Mouse (Mus musculus) liver, embryonic 15.5 days (tissue): ENCODE data around the gene Vars. TPM values are rescaled to one million over a fixed set of nuclear protein-coding genes. Genes with fewer than 3 reads are reported as not detected.
A peak's percentile ranks its signal among the peaks of the same experiment; 100 is the strongest.
"Not testable (repeated sequence)": the region's sequence is repeated elsewhere in the genome, so short reads cannot be mapped to it uniquely, and the experiment has no call there.

ENCODE experiments used
- ATAC-seq: fragments of 200-750 bp; cut with Nextera tagmentation; 2 replicates; pipeline ENCODE4 v1.8.0; 2017; ENCODE audit warnings: moderate number of reproducible peaks, mild to moderate bottlenecking, moderate library complexity; ENCODE audit not compliant: insufficient read depth
- H3K27ac ChIP-seq: fragments of 300-500 bp; sonication (generic); replicated peaks from 2 replicates; pipeline ENCODE4 v1.5.1; 2015; ENCODE audit warnings: mild to moderate bottlenecking, inconsistent platforms
- H3K27me3 ChIP-seq: fragments of 300-500 bp; sonication (generic); 2 replicates; pipeline ENCODE4 v1.6.1; 2015; ENCODE audit warnings: mild to moderate bottlenecking, inconsistent platforms
- H3K36me3 ChIP-seq: fragments of 300-500 bp; sonication (generic); replicated peaks from 2 replicates; pipeline ENCODE4 v1.6.1; 2015; ENCODE audit warnings: moderate library complexity, mild to moderate bottlenecking, inconsistent platforms
- H3K4me1 ChIP-seq: fragments of 300-500 bp; sonication (generic); replicated peaks from 2 replicates; pipeline ENCODE4 v1.6.1; 2015; ENCODE audit warnings: inconsistent platforms
- H3K4me2 ChIP-seq: fragments of 300-500 bp; sonication (generic); 2 replicates; pipeline ENCODE4 v1.6.1; 2015; ENCODE audit warnings: moderate library complexity, mild to moderate bottlenecking, inconsistent platforms
- H3K4me3 ChIP-seq: fragments of 300-500 bp; sonication (generic); replicated peaks from 2 replicates; pipeline ENCODE4 v1.5.1; 2015; ENCODE audit warnings: mild to moderate bottlenecking, inconsistent platforms
- H3K9ac ChIP-seq: fragments of 300-500 bp; sonication (generic); 2 replicates; pipeline ENCODE4 v1.6.1; 2015; ENCODE audit warnings: moderate library complexity, mild to moderate bottlenecking, inconsistent platforms
- H3K9me3 ChIP-seq: fragments of 300-500 bp; sonication (generic); replicated peaks from 2 replicates; pipeline ENCODE4 v1.6.1; 2016; ENCODE audit warnings: inconsistent platforms
- WGBS: fragments of 180-500 bp; shearing (Covaris S2); methylation state at CpG from one replicate; pipeline ENCODE4 v1.1.7; 2015; ENCODE audit warnings: mixed read lengths; ENCODE audit not compliant: insufficient replicate concordance; 5-methylcytosine and 5-hydroxymethylcytosine counted together
- polyA plus RNA-seq: library from polyadenylated mRNA; unstranded; fragments of >200 nt; fragmentation: Nextera tagmentation; extraction: Ambion mirVana; gene quantifications from 2 replicates; pipeline ENCODE4 v1.2.1, GENCODE M21; 2015

The Vars gene
- polyA plus RNA-seq, 1 experiment from 2014 or later: 99.0 TPM

DNA sequence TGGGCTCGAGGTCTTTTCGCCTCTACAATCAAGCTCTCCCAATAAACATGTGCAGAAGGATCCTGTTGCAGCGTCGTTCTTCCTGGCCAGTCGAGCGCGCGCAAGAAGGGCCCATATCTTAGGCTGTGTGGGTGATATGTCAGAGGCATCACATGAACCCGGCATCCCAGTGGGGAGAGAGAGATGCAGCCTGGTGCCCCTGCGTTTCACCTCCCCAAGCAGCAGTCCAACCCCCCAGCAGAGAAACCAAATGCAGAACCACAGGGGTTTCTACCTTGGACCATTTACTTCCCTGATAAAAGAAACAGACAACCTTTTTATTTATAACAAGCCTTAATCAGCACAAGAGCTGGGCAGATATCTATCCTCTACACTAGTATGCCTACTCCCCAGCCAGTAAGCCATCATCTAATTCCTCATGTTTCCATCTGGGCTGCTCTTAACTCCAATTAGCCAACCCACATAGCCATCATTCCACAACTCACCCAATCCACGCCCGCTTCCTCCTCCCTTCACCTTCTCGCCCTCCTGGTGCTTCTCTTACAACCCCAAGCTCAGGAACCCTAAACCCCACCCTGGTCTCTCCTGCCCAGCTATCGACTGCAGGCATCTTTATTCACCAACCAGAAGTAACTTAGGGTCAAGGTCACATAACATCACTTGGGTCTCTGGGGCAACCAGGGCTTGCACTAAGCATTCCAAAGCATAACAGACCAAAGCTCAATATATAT, 4.2 kb upstream of the Vars start:
- Histone ChIP-seq H3K27ac (peak overlapping the region; percentile 71), H3K4me3 (peak overlapping the region; percentile 77), H3K36me3 (peaks cover 37% of the 10 kb centered on the region), H3K9me3 (no peaks in the 10 kb centered on the region), H3K4me2 (peak overlapping the region; percentile 95), H3K9ac (peak overlapping the region; percentile 28), H3K4me1 (peaks cover 44% of the 10 kb centered on the region), H3K27me3 (no peaks in the 10 kb centered on the region)
- ATAC-seq: no peak
- 57% methylated on average over 13 of the region's 14 CpGs for WGBS

DNA sequence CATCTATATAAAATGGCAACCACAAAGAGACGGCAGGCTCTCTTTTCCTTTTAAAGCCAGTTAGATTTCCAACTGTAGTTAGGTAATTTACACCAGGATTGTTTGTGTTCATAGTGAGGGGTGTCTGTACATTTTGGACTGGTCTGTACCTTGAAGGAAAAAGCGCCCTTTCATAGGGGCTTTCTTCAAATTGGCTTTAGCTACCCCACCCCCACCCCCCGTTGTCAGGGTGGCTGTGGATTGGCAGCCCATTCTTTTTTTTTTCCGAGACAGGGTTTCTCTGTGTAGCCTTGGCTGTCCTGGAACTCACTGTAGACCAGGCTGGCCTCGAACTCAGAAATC, 3.7 kb upstream of the Vars start:
- Histone ChIP-seq H3K27ac (peak overlapping the region; percentile 71), H3K9ac (peak overlapping the region; percentile 28; the same call in 1 of the 2 replicates), H3K9me3 (no peaks in the 10 kb centered on the region), H3K4me2 (peak overlapping the region; percentile 95), H3K4me3 (peak overlapping the region; percentile 77), H3K27me3 (no peaks in the 10 kb centered on the region), H3K36me3 (peaks cover 34% of the 10 kb centered on the region), H3K4me1 (peaks cover 50% of the 10 kb centered on the region)
- WGBS: 72% methylated on average over 5 of the region's 5 CpGs
- no peak for ATAC-seq

DNA sequence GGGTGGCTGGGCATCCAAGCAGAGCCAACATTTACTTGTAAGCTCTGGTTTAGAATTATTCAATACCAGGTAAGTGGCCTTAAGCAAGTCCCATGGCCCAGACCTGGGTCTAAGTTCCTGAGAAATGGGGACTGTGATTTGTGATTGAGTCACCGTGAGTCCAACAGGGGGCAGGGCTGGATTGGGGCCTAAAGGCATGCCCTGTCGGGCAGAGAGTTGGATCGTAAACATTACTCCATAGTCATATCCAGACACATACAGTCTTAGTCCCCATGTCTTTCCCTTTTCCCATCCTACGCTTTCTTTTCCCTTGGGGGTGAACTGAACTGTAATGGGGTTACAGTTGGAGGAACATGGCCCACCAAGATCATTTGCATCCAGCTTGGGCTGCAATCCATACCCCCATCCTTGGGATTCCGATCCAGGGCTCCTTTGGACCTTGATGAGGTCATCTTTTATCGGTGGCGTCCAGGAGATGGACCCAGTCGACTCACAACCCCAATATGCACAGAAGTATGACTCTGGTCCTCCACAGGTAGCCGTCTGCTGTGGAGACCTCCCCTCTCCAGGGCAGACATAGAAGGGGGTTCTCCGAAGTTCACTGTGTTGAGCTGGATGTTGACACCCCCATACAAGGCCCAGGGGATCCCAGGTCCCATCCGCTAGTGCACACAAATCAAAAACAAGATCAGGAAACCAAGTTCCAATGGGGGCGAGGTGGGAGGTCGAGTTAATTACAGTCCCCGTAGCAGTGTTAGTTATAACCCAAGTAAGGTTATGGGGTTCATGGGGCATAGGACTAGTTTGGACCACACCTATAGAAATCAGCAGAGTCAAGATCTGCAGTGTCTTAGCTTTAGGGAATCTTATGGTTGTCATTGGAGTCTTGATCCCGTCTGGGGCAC, 2.0 kb upstream of the Vars start:
- H3K27ac ChIP-seq: peak overlapping the region; percentile 91
- H3K4me3 ChIP-seq: peak overlapping the region; percentile 77
- H3K4me1 ChIP-seq: peaks cover 66% of the 10 kb centered on the region
- peaks cover 31% of the 10 kb centered on the region for H3K36me3 ChIP-seq
- no peak for ATAC-seq
- peak overlapping the region; percentile 76 for H3K9ac ChIP-seq
- H3K9me3 ChIP-seq: no peaks in the 10 kb centered on the region
- 63% methylated on average over 15 of the region's 15 CpGs for WGBS
- peak overlapping the region; percentile 95 for H3K4me2 ChIP-seq
- H3K27me3 ChIP-seq: no peaks in the 10 kb centered on the region

DNA sequence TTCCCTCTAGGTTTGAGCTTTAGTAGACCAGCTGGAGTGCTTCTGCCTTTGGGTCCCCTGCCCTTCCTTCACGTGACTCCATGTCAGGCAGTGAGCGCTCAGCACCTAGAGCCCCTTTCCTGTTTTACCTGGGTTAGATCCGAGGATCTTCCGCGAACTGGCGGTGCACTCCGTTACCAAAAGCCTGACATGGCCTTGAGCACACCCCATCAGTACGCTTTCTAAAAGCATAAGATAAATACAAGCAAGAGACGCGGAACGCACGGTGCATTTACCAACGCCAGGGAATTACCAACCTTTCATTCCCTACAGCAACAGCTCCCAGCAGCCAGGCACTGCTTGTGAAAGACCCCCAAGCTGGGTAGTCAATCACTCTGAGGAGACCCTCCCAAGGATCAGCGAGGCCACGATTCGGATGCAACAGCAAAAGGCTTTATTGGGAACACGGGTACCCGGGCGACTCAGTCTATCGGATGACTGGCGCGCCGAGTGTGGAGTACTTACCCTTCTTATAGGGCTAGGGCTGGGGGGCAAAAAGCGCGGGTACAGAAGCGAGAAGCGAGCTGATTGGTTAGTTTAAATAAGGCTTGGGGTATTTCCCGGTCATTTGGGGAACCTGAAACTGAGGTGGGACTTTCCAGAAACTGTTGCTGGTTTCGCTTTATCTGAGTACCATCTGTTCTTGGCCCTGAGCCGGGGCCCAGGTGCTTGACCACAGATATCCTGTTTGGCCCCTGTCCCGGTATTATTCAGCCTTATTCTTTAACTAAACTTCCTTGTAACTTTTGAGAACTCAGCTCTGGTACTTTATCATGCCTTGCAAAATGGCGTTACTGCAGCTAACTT, 693 bp upstream of the Vars start:
- Histone ChIP-seq H3K4me3 (peak overlapping the region; percentile 77), H3K9ac (peak overlapping the region; percentile 94), H3K36me3 (peaks cover 43% of the 10 kb centered on the region), H3K4me2 (peak overlapping the region; percentile 95), H3K27ac (peak overlapping the region; percentile 97), H3K4me1 (peaks cover 78% of the 10 kb centered on the region)
- WGBS: 5% methylated on average over 30 of the region's 32 CpGs
- H3K27me3 ChIP-seq, H3K9me3 ChIP-seq: not testable (repeated sequence)
- ATAC-seq: peak; percentile 38

DNA sequence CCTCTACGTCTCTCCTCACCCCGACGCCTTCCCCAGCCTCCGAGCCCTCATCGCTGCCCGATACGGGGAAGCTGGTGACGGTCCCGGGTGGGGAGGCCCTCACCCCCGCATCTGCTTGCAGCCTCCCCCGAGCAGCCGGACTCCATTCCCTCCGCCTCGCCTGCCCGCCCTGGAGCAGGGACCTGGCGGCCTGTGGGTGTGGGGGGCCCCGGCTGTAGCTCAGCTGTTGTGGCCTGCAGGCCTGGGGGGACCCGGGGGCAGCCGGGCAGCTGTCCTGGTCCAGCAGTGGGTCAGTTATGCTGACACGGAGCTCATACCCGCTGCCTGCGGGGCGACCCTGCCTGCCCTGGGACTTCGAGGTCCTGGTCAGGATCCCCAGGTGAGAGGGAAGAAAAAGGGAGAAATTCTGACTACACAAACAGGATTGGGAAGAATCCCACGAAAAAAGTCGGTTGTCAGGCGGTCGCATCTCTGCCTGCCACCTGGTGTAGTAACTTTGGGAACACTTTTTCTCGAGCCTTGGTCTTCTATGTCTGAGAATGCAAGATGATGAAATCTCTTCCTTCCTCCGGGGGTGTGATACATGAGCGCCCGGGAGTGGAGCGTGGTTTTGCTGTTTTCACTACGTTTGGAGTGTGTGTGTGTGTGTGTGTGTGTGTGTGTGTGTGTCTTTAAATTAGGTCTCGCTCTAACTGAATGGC, 815 bp downstream of the Vars start:
- H3K9ac ChIP-seq: peak overlapping the region; percentile 94
- no peaks in the 10 kb centered on the region for H3K9me3 ChIP-seq
- peak overlapping the region; percentile 95 for H3K4me2 ChIP-seq
- H3K4me3 ChIP-seq: peak overlapping the region; percentile 77
- H3K27me3 ChIP-seq: no peaks in the 10 kb centered on the region
- H3K4me1 ChIP-seq: peaks cover 70% of the 10 kb centered on the region
- WGBS: under 1% methylated on average over 35 of the region's 35 CpGs
- H3K36me3 ChIP-seq: peaks cover 53% of the 10 kb centered on the region
- peak overlapping the region; percentile 97 for H3K27ac ChIP-seq
- ATAC-seq: peak; percentile 7

DNA sequence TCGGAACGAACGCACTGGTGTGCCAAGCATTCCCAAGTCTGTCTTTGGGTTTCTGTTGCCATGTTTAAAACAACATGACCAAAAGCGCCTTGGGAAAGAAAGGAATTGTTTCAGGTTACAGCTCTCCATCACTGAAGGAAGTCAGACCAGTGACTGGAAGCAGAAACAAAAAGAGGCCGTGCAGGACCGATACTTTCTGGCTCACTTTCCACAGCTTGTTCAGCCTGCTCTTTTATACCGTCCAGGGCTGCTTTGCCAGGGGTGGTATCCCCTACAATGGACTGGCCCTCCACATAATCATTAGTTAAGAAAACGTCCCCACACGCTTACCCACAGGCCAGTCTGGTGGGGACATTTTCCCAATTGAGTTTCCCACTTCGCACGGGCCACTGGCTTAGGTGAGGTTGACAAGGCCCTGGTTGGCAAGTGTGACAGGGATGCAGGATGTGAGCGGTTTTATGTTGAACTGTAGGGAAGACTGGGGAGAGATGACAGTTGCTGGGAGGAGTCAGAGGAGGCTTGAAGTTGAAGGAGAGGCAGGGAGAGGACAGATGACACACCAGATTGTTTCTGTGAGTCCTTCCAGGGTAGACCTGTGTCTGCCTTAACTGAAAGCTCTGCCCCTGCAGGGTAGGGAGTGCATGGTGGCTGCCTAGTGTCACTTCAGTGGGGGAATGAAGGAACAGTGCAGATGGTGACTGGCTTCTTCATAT, 1.5 kb downstream of the Vars start:
- WGBS: 4% methylated on average over 12 of the region's 12 CpGs
- Histone ChIP-seq H3K27ac (peak overlapping the region; percentile 97), H3K9me3 (no peaks in the 10 kb centered on the region), H3K36me3 (peaks cover 53% of the 10 kb centered on the region), H3K4me2 (peak overlapping the region; percentile 95), H3K4me1 (peaks cover 63% of the 10 kb centered on the region), H3K4me3 (peak overlapping the region; percentile 77), H3K9ac (peak overlapping the region; percentile 94), H3K27me3 (no peaks in the 10 kb centered on the region)
- ATAC-seq: peak; percentile 6; the same call in 1 of the 2 replicates

DNA sequence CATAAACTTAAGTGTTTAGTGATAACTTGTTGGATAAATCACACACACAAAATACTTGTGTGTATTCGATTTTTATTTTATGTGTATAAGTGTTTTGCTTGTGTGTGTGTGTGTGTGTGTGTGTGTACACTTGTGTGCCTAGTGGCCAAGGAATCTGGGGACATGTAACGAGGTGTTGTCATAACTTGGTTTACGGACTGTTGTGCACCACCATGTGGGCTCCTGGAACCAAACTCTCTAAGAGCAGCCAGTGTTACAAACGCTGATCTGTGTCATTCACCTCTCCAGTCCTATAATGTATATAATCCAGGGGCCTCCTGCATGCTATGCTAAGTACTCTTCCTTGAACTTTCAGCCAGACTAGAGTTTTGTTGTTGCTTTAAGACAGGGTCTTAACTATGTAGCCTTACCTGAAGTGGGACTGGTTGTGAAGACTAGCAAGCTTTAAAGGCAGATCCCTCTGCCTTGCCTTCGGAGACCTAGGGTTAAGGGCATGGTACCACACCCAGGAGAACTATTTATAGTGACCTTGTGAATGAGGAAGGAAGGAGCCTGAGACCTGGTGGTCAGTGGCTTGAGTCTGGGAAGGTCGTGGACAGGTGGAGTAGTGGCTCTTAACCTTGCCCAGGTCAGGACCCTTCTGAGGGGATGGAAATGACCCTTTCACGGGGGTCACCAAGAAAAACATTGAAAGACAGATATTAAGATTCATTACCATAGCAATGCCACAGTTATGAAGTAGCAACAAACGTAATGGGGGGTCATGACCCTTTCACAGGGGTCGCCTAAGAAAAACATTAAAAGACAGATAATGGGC, 2.4 kb downstream of the Vars start:
- peaks cover 54% of the 10 kb centered on the region for H3K4me1 ChIP-seq
- peak overlapping the region; percentile 94 for H3K9ac ChIP-seq
- H3K9me3 ChIP-seq: no peaks in the 10 kb centered on the region
- WGBS: 33% methylated on average over 9 of the region's 9 CpGs
- peak overlapping the region; percentile 97 for H3K27ac ChIP-seq
- peak overlapping the region; percentile 77 for H3K4me3 ChIP-seq
- H3K4me2 ChIP-seq: peak overlapping the region; percentile 95
- H3K27me3 ChIP-seq: no peaks in the 10 kb centered on the region
- ATAC-seq: no peak
- peaks cover 53% of the 10 kb centered on the region for H3K36me3 ChIP-seq

DNA sequence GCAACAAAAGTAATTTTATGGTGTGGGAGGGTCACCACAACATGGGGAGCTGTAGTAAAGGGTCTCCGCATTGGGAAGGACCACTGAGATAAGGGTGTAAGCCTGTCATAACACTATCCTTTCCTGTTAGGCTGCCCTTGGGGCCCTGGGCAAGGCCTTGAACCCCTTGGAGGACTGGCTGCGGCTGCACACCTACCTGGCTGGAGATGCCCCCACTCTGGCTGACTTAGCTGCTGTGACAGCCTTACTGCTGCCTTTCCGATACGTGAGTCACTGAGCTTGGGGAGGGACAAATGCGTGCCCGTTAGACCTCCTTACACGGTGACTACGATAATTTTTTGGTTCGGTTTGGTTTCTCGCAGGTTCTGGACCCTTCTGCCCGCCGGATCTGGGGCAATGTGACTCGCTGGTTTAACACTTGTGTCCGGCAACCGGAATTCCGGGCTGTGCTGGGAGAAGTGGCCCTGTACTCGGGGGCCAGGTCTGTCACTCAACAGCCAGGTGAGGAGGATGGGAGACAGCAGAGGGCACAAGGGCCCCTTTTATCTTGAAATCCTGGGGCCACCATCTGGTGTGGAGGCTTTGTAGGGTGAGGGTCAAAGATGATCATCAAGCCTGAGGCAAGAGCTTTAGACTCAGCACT, 3.4 kb downstream of the Vars start:
- no peak for ATAC-seq
- H3K4me2 ChIP-seq: peak overlapping the region; percentile 95
- no peak overlapping the region; the same call in 1 of the 2 replicates for H3K9ac ChIP-seq
- H3K9me3 ChIP-seq: no peaks in the 10 kb centered on the region
- peaks cover 44% of the 10 kb centered on the region for H3K4me1 ChIP-seq
- 88% methylated on average over 17 of the region's 17 CpGs for WGBS
- H3K36me3 ChIP-seq: peaks cover 53% of the 10 kb centered on the region
- H3K4me3 ChIP-seq: no peak overlapping the region
- no peaks in the 10 kb centered on the region for H3K27me3 ChIP-seq
- no peak overlapping the region for H3K27ac ChIP-seq

DNA sequence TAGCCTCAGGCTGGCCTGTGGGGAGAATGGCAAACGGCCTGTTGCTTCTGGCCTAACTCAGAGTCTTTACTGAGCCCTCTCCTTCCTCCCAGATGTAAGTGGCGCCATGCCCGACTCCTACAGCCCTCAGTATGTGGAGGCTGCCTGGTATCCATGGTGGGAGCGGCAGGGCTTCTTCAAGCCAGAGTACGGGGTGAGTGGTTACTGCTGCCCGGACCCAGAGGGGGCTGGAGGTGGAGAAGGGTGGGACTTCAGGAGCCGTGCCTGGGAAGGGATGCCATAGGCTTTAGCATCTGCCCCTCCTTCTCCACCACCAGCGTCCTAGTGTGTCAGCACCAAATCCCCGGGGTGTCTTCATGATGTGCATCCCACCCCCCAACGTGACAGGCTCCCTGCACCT, 4.4 kb downstream of the Vars start:
- peaks cover 61% of the 10 kb centered on the region for H3K36me3 ChIP-seq
- no peak overlapping the region; the same call in 1 of the 2 replicates for H3K27ac ChIP-seq
- no peaks in the 10 kb centered on the region for H3K27me3 ChIP-seq
- 88% methylated on average over 10 of the region's 10 CpGs for WGBS
- no peak for ATAC-seq
- H3K4me2 ChIP-seq: no peak overlapping the region
- peaks cover 36% of the 10 kb centered on the region for H3K4me1 ChIP-seq
- H3K4me3 ChIP-seq: no peak overlapping the region
- no peaks in the 10 kb centered on the region for H3K9me3 ChIP-seq
- H3K9ac ChIP-seq: no peak overlapping the region
